Mouse (Mus musculus) liver, embryonic 14.5 days (tissue): ENCODE results near the gene Pip4k2c. TPM values are rescaled to one million over a fixed set of nuclear protein-coding genes. Genes with fewer than 3 reads are reported as not detected.

Experiments used
- ATAC-seq: fragments of 200-750 bp; cut with Nextera tagmentation; 2 replicates; pipeline ENCODE4 v1.8.0; 2017; ENCODE audit warnings: moderate number of reproducible peaks, mild to moderate bottlenecking, moderate library complexity; ENCODE audit not compliant: insufficient read depth
- DNase-seq, 3 experiments: peaks; one replicate each; pipeline ENCODE4 v3.0.0-alpha.2; 2012 to 2013; ENCODE audit warnings: low read depth in 3 of 3, low spot score in 3 of 3
- H3K27ac ChIP-seq: fragments of 300-500 bp; sonication (generic); 2 replicates; pipeline ENCODE4 v1.5.1; 2014; ENCODE audit warnings: moderate library complexity, mild to moderate bottlenecking, control low read depth, inconsistent platforms
- H3K27me3 ChIP-seq: fragments of 300-500 bp; sonication (generic); 2 replicates; pipeline ENCODE4 v1.6.1; 2014; ENCODE audit warnings: mild to moderate bottlenecking, low read length, moderate library complexity; ENCODE audit not compliant: control insufficient read depth, insufficient read depth
- H3K36me3 ChIP-seq: fragments of 300-500 bp; sonication (generic); replicated peaks from 2 replicates; pipeline ENCODE4 v1.6.1; 2014; ENCODE audit warnings: low read depth; ENCODE audit not compliant: control insufficient read depth, insufficient read depth
- H3K4me1 ChIP-seq, 2 experiments: fragments of 200-500 bp in 1 of 2; fragments of 300-500 bp in 1 of 2; sonication (generic) in 1 of 2; replicated peaks; 2 replicates each; pipeline ENCODE4 v1.6.1; 2012 to 2014; ENCODE audit warnings: antibody characterized with exemption in 1 of 2, inconsistent platforms in 1 of 2, low read length in 1 of 2; ENCODE audit not compliant: control insufficient read depth in 2 of 2, insufficient read depth in 2 of 2
- H3K4me2 ChIP-seq: fragments of 300-500 bp; sonication (generic); 2 replicates; pipeline ENCODE4 v1.6.1; 2014; ENCODE audit warnings: low read depth, mild to moderate bottlenecking, control low read depth, moderate library complexity
- H3K4me3 ChIP-seq, 2 experiments: fragments of 200-500 bp in 1 of 2; fragments of 300-500 bp in 1 of 2; sonication (generic) in 1 of 2; 2 replicates each; pipeline ENCODE4 v1.5.1; 2012 to 2014; ENCODE audit warnings: low read depth in 2 of 2, low read length in 2 of 2, mild to moderate bottlenecking in 2 of 2, control low read depth in 1 of 2, inconsistent platforms in 1 of 2, moderate library complexity in 1 of 2; ENCODE audit not compliant: insufficient read depth in 1 of 2
- H3K9ac ChIP-seq: fragments of 300-500 bp; sonication (generic); replicated peaks from 2 replicates; pipeline ENCODE4 v1.6.1; 2014; ENCODE audit warnings: mild to moderate bottlenecking, control low read depth, moderate library complexity
- H3K9me3 ChIP-seq: fragments of 300-500 bp; sonication (generic); 2 replicates; pipeline ENCODE4 v1.6.1; 2016; ENCODE audit warnings: low read length, mixed read lengths; ENCODE audit not compliant: control insufficient read depth
- CTCF ChIP-seq: IDR thresholded peaks from 2 replicates; pipeline ENCODE4 v1.5.1; 2016; ENCODE audit warnings: antibody characterized with exemption, low read depth, control low read depth
- EP300 ChIP-seq: IDR thresholded peaks from 2 replicates; pipeline ENCODE4 v1.6.1; 2016; ENCODE audit warnings: antibody characterized with exemption, low read depth
- WGBS: fragments of 180-500 bp; shearing (Covaris S2); extraction: QIAGEN DNeasy Blood & Tissue Kit; methylation state at CpG from one replicate; pipeline ENCODE4 v1.1.7; 2014; ENCODE audit not compliant: insufficient replicate concordance; 5-methylcytosine and 5-hydroxymethylcytosine counted together
- polyA plus RNA-seq, 2 experiments: library from polyadenylated mRNA; depleted of rRNA in 1 of 2; stranded (reverse) in 1 of 2; unstranded in 1 of 2; fragments of >200 nt; fragmentation: Nextera tagmentation in 1 of 2; extraction: Ambion mirVana in 1 of 2; gene quantifications; 2 replicates each; pipeline versions ENCODE4 v1.2.1 to v1.2.3; 2012 to 2014

Pip4k2c gene
- polyA plus RNA-seq, 2 experiments = 25.7 to 31.2 TPM

- WGBS = 23% methylated on average over 14 of the region's 14 CpGs
- Histone ChIP-seq H3K4me3 (peak overlapping the region in 1 of 2 experiments; percentile 63; a peak in 2 of 4 replicates), H3K4me1 (peaks cover 39 to 45% of the 10 kb centered on the region in 2 experiments), H3K9ac (peak overlapping the region; percentile 82), H3K4me2 (peak overlapping the region; percentile 100), H3K36me3 (no peaks in the 10 kb centered on the region), H3K27ac (peak overlapping the region; percentile 81), H3K27me3 (no peaks in the 10 kb centered on the region), H3K9me3 (no peaks in the 10 kb centered on the region)
- ATAC-seq (peak; percentile 27; the same call in 1 of the 2 replicates), DNase-seq (no peak)
- TF ChIP-seq CTCF = no peak
- peak; percentile 56 for TF ChIP-seq EP300
Measured at GRCm38 (mm10) chr10:127190398-127191190, 20.8 kb downstream of the Pip4k2c start.

GRCm38 (mm10) chr10:127189651-127190381 is 21.6 kb downstream of the Pip4k2c start, which contains the start of gene Arhgef25:
TSS of gene Arhgef25 (minus strand) at chr10:127190083.
- Histone ChIP-seq H3K27ac (peak within 1 kb of the TSS; percentile 81), H3K4me3 (peak within 1 kb of the TSS; percentile 63 to 74), H3K27me3 (no peaks in the 10 kb centered on the region), H3K4me2 (peak within 1 kb of the TSS; percentile 100), H3K36me3 (no peaks in the 10 kb centered on the region), H3K9ac (peak within 1 kb of the TSS; percentile 82), H3K9me3 (no peaks in the 10 kb centered on the region), H3K4me1 (peaks cover 37 to 44% of the 10 kb centered on the region in 2 experiments)
- no peak for TF ChIP-seq CTCF
- no peak for TF ChIP-seq EP300
- WGBS = 2% methylated on average over 35 of the region's 35 CpGs
- DNase-seq (no peak), ATAC-seq (peak; percentile 5; the same call in 1 of the 2 replicates)

GRCm38 (mm10) chr10:127189116-127189650 is 22.2 kb downstream of the Pip4k2c start:
- Histone ChIP-seq H3K9me3 (no peaks in the 10 kb centered on the region), H3K36me3 (no peaks in the 10 kb centered on the region), H3K27me3 (no peaks in the 10 kb centered on the region), H3K4me2 (peak overlapping the region; percentile 100), H3K4me3 (peak overlapping the region; percentile 63 to 74), H3K27ac (peak overlapping the region; percentile 81), H3K4me1 (peaks cover 32 to 40% of the 10 kb centered on the region in 2 experiments), H3K9ac (peak overlapping the region; percentile 82)
- TF ChIP-seq CTCF (no peak), EP300 (peak; percentile 16; the same call in 1 of the 2 replicates)
- DNase-seq = peak; percentile 62 to 74 (median 67)
- ATAC-seq = peak; percentile 60
- under 1% methylated on average over 26 of the region's 26 CpGs for WGBS

GRCm38 (mm10) chr10:127188465-127189115 is 22.8 kb downstream of the Pip4k2c start:
- H3K9me3 ChIP-seq = no peaks in the 10 kb centered on the region
- peak overlapping the region; percentile 82 for H3K9ac ChIP-seq
- H3K4me1 ChIP-seq = peaks cover 33 to 38% of the 10 kb centered on the region in 2 experiments
- DNase-seq (no peak), ATAC-seq (peak; percentile 64)
- no peaks in the 10 kb centered on the region for H3K27me3 ChIP-seq
- H3K4me3 ChIP-seq = peak overlapping the region; percentile 63 to 74
- H3K4me2 ChIP-seq = peak overlapping the region; percentile 100
- no peak for TF ChIP-seq CTCF
- TF ChIP-seq EP300 = no peak
- 0% methylated on average over 38 of the region's 46 CpGs for WGBS
- H3K27ac ChIP-seq = peak overlapping the region; percentile 81
- H3K36me3 ChIP-seq = no peaks in the 10 kb centered on the region
